Mouse (Mus musculus) forebrain, embryonic 16.5 days (tissue): ENCODE results near the gene Ppp1cc. TPM values are rescaled to one million over a fixed set of nuclear protein-coding genes. Genes with fewer than 3 reads are reported as not detected.
"Not testable (repeated sequence)": the region's sequence is repeated elsewhere in the genome, so short reads cannot be mapped to it uniquely, and the experiment has no call there.

Source experiments
- ATAC-seq: fragments of 200-750 bp; cut with Nextera tagmentation; 2 replicates; pipeline ENCODE4 v1.8.0; 2017; ENCODE audit warnings: mild to moderate bottlenecking, moderate library complexity
- H3K27ac ChIP-seq: fragments of 300-500 bp; sonication (generic); 2 replicates; pipeline ENCODE4 v1.5.1; 2014; ENCODE audit warnings: low read length, control low read depth
- H3K27me3 ChIP-seq: fragments of 300-500 bp; sonication (generic); replicated peaks from 2 replicates; pipeline ENCODE4 v1.6.1; 2014; ENCODE audit warnings: low read length; ENCODE audit not compliant: control insufficient read depth, insufficient read depth
- H3K36me3 ChIP-seq: fragments of 300-500 bp; sonication (generic); 2 replicates; pipeline ENCODE4 v1.6.1; 2014; ENCODE audit not compliant: control insufficient read depth, insufficient read depth
- H3K4me1 ChIP-seq: fragments of 300-500 bp; sonication (generic); replicated peaks from 2 replicates; pipeline ENCODE4 v1.6.1; 2014; ENCODE audit warnings: low read length; ENCODE audit not compliant: control insufficient read depth, insufficient read depth
- H3K4me2 ChIP-seq: fragments of 300-500 bp; sonication (generic); 2 replicates; pipeline ENCODE4 v1.6.1; 2014; ENCODE audit warnings: mild to moderate bottlenecking, low read length, control low read depth
- H3K4me3 ChIP-seq: fragments of 300-500 bp; sonication (generic); replicated peaks from 2 replicates; pipeline ENCODE4 v1.5.1; 2014; ENCODE audit warnings: mild to moderate bottlenecking, low read length, control low read depth
- H3K9ac ChIP-seq: fragments of 300-500 bp; sonication (generic); replicated peaks from 2 replicates; pipeline ENCODE4 v1.6.1; 2014; ENCODE audit warnings: low read depth, low read length, control low read depth
- H3K9me3 ChIP-seq: fragments of 300-500 bp; sonication (generic); 2 replicates; pipeline ENCODE4 v1.6.1; 2016; ENCODE audit warnings: low read length; ENCODE audit not compliant: control insufficient read depth
- WGBS: fragments of 180-500 bp; shearing (Covaris S2); extraction: QIAGEN DNeasy Blood & Tissue Kit; methylation state at CpG from one replicate; pipeline ENCODE4 v1.1.7; 2014; 5-methylcytosine and 5-hydroxymethylcytosine counted together
- polyA plus RNA-seq: library from polyadenylated mRNA; unstranded; fragments of >200 nt; fragmentation: Nextera tagmentation; extraction: Ambion mirVana; gene quantifications from 2 replicates; pipeline ENCODE4 v1.2.1, GENCODE M21; 2015

Ppp1cc gene
- polyA plus RNA-seq, 1 experiment from 2014 or later, result 252 TPM

DNA sequence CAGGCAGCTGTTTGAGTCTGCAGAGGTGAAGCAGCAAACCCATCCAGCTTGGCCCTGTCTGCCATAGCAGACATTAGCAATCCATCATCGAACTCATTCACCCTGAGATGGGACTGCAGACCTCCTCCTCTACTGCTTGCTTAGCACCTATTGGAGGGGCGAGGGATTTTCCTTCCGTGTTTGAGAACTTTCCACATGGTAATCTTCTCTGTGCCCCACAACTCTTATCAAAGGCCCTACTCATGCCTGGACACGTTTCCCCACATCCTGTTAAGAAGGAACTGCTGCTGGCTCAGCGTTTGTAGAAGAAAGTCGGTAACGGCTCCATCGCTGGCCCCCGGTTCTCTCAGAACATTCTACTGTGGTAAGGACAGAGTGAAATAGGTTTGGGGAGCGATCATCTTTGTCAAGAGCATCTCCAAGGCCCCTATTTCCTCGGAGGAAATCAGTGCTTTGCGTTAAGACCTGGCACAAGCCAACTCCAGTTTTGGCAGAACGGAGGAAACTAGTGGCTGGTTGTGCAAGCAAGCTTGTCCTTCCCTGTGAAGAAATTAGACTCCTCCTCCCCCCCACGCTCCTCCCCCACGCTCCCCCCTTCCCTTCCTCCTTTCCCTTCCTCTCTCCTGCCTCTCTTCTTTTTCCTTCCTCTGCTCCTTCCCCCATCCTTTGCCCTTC is 12.6 kb upstream of the Ppp1cc start:
- no peaks in the 10 kb centered on the region; the same call in 1 of the 2 replicates for H3K9me3 ChIP-seq
- no peaks in the 10 kb centered on the region for H3K36me3 ChIP-seq
- 69% methylated on average over 15 of the region's 15 CpGs for WGBS
- H3K27me3 ChIP-seq, result no peaks in the 10 kb centered on the region
- H3K27ac ChIP-seq, result no peak overlapping the region
- no peak overlapping the region for H3K9ac ChIP-seq
- no peak for ATAC-seq
- no peak overlapping the region for H3K4me2 ChIP-seq
- H3K4me3 ChIP-seq, result no peak overlapping the region
- H3K4me1 ChIP-seq, result no peaks in the 10 kb centered on the region; the same call in 1 of the 2 replicates

DNA sequence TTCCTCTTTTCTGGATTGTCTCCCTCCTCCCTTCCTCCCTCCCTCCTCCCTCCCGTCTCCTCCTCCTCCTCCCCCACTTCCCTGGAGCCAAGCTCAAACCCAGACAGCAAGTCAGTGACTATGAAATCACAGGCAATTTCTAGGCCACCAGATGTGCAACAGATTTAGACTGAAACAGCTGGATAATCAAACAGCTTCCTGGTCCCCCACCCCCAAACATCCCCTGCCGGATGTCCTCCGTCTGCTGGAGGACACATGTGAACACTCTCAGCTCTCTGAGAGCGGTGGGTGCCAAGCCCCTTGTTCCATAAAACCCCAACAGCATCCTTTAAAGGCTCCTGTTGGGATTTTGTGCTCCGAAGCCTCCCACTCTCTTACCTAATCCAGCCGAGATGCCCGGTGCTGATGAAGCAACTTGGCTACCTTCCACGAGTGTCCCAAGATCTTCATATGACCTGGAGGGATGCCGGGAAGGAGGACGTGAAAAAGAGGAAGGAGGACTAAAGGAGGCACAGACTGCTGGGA is 12.0 kb upstream of the Ppp1cc start:
- H3K4me1 ChIP-seq, result no peaks in the 10 kb centered on the region; the same call in 1 of the 2 replicates
- no peak for ATAC-seq
- H3K27ac ChIP-seq, result no peak overlapping the region
- no peak overlapping the region for H3K9ac ChIP-seq
- no peak overlapping the region for H3K4me3 ChIP-seq
- no peaks in the 10 kb centered on the region for H3K36me3 ChIP-seq
- WGBS, result 68% methylated on average over 10 of the region's 10 CpGs
- H3K27me3 ChIP-seq, result no peaks in the 10 kb centered on the region
- no peaks in the 10 kb centered on the region; the same call in 1 of the 2 replicates for H3K9me3 ChIP-seq
- no peak overlapping the region for H3K4me2 ChIP-seq

DNA sequence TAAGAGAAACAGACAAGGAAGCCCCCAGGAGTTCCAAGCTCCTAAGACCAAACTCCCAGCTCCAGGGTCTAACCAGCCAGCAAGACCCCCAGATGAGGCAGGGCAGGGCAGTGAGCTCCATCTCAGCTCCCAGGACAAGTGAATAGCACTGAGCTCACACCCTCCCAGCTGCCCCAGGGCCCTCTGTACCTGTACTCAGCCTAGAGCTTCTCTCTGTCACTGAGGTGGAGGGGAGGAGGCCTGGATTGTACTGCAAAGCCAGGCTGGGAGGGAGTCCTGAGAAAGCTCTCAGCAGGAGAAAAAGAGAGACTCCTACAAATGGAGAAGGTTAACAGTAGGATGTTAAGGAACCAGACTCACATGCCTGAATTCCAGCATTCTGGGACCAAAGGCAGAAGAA is 11.5 kb upstream of the Ppp1cc start:
- H3K4me3 ChIP-seq, result no peak overlapping the region
- no peak overlapping the region for H3K27ac ChIP-seq
- ATAC-seq, result no peak
- H3K9ac ChIP-seq, result no peak overlapping the region
- no peaks in the 10 kb centered on the region for H3K36me3 ChIP-seq
- H3K27me3 ChIP-seq, result no peaks in the 10 kb centered on the region
- no peak overlapping the region for H3K4me2 ChIP-seq
- H3K4me1 ChIP-seq, result no peaks in the 10 kb centered on the region; the same call in 1 of the 2 replicates
- H3K9me3 ChIP-seq, result no peaks in the 10 kb centered on the region; the same call in 1 of the 2 replicates

DNA sequence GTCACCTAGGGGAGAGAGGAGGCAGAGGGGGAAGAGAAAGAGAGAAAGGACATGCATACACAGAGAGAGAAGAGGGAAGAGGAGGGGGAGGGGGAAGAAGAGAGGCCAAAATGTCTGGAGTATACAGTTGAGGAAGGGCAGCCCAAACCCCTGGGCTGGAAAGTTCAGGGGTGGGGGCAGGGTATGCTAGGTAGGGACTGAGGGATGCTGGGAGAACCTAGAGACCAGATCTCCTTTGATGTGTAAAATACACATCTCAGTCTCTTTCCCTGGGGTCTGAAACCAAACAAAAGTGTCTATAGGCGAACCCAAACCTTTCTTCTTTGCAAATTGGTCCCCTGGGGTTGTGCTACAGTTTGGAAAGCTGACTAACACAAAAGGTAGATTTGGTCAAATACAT is 10.0 kb upstream of the Ppp1cc start:
- H3K36me3 ChIP-seq, result no peaks in the 10 kb centered on the region
- H3K4me2 ChIP-seq, result no peak overlapping the region
- H3K4me1 ChIP-seq, result no peaks in the 10 kb centered on the region; the same call in 1 of the 2 replicates
- no peaks in the 10 kb centered on the region for H3K27me3 ChIP-seq
- no peak overlapping the region for H3K9ac ChIP-seq
- no peaks in the 10 kb centered on the region; the same call in 1 of the 2 replicates for H3K9me3 ChIP-seq
- ATAC-seq, result no peak
- no peak overlapping the region for H3K4me3 ChIP-seq
- no peak overlapping the region for H3K27ac ChIP-seq
- WGBS, result 48% methylated on average over 1 of the region's 1 CpGs

DNA sequence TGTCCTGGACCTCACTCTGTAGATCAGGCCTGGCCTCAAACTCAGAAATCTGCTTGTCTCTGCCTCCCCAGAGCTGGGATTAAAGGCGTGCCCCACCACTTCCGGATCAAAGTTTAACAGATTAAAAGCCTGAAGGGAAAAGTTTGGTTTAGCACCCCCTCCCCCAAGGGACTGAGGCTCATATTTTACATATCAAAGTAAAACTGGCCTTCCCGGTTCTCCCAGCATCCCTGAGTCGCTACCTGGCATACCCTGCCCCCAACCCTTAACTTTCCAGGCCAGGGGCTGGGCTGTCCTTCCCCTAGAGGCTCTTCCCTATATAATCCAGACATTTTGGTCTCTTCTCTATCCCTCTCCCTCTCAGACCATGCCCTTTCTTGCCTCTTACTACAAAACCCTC is 8.8 kb upstream of the Ppp1cc start:
- no peaks in the 10 kb centered on the region for H3K27me3 ChIP-seq
- no peaks in the 10 kb centered on the region; the same call in 1 of the 2 replicates for H3K9me3 ChIP-seq
- no peak for ATAC-seq
- no peak overlapping the region for H3K4me2 ChIP-seq
- H3K27ac ChIP-seq, result no peak overlapping the region
- H3K4me1 ChIP-seq, result no peaks in the 10 kb centered on the region
- H3K36me3 ChIP-seq, result no peaks in the 10 kb centered on the region
- WGBS, result 53% methylated on average over 4 of the region's 4 CpGs
- no peak overlapping the region for H3K4me3 ChIP-seq
- no peak overlapping the region for H3K9ac ChIP-seq

DNA sequence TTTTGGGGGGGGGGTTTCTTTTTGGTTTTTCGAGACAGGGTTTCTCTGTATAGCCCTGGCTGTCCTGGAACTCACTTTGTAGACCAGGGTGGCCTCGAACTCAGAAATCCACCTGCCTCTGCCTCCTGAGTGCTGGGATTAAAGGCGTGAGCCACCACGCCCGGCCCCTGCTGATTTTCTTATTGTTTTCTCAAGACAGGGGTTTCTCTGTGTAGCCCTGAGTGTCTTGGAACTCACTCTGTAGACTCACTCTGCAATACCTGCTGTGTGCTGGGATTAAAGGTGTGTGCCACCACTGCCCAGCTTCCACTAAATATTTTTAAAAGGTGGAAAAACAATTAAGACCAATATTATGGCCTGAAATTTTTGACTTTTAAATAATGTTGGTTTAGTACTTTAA is 5.6 kb upstream of the Ppp1cc start:
- H3K4me2 ChIP-seq, ATAC-seq, H3K27ac ChIP-seq, H3K4me1 ChIP-seq, H3K36me3 ChIP-seq, H3K27me3 ChIP-seq, H3K9ac ChIP-seq, H3K4me3 ChIP-seq, H3K9me3 ChIP-seq: not testable (repeated sequence)
- 86% methylated on average over 5 of the region's 5 CpGs for WGBS

DNA sequence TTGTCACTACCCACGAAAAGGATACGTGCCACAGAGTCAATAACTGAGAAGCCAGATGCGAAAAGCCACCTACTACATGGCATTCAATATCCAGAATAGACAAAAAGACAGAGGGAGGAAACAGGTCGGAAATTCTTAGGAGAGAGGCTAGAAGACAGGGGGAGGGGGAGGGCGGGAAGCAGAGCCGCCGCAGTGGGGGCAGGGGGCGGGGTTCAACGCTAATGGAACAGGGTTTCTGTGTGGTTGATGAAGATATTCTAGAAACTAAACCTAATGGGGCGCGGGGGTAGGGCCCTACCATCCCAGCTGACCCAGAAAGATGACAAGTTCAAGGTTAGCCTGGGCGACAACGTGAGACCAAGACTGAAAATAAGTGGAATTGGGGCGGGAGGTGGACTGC is 4.1 kb upstream of the Ppp1cc start:
- no peak for ATAC-seq
- Histone ChIP-seq H3K36me3 (no peaks in the 10 kb centered on the region), H3K27me3 (no peaks in the 10 kb centered on the region), H3K4me2 (no peak overlapping the region), H3K4me1 (peaks cover 4% of the 10 kb centered on the region), H3K4me3 (no peak overlapping the region), H3K9me3 (no peaks in the 10 kb centered on the region), H3K9ac (no peak overlapping the region), H3K27ac (no peak overlapping the region)
- WGBS, result 40% methylated on average over 11 of the region's 14 CpGs

DNA sequence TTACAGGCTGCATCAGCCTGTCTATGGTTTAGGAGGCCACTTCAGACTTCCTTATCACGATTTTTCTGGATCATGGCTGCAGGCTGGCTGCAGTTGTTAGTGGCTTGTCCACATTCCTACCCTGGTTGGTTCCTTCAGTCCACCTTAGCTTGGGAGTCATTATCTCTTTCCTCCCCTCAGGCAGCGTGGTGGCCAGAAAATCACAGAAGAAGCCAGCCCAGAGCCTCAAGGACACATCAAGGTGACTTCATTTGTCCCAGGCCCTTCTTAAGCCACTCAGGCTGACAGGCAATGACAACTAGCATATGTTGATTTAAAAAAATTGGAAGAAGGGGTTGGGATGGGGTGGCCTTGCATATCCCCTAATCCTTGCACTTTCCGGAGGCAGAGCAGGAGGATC is 3.3 kb upstream of the Ppp1cc start:
- 85% methylated on average over 3 of the region's 3 CpGs for WGBS
- Histone ChIP-seq H3K9me3 (no peaks in the 10 kb centered on the region), H3K27ac (no peak overlapping the region), H3K4me1 (peaks cover 11% of the 10 kb centered on the region), H3K36me3 (no peaks in the 10 kb centered on the region), H3K4me2 (no peak overlapping the region), H3K27me3 (no peaks in the 10 kb centered on the region), H3K4me3 (no peak overlapping the region), H3K9ac (no peak overlapping the region)
- no peak for ATAC-seq

DNA sequence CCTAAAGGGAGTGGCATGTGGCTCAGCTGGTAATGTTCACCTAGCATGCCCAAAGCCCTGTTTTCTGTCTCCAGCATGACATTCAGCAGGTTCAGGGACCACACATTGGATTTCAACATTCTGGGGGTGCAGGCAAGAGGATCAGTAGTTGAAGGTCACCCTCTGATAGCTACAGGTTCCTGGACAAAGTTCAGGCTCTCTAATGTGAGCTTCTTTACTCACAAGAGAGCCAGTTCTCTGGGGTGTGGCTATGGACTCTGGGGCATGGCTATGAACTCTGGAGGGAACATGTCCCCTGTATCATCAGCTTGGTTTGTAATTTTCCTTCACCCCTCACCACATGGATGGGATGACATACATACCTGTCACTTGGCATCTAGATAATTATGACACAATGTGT is 2.5 kb upstream of the Ppp1cc start:
- no peak overlapping the region for H3K4me2 ChIP-seq
- no peaks in the 10 kb centered on the region for H3K9me3 ChIP-seq
- H3K4me3 ChIP-seq, result no peak overlapping the region
- no peak for ATAC-seq
- no peak overlapping the region for H3K27ac ChIP-seq
- H3K27me3 ChIP-seq, result no peaks in the 10 kb centered on the region
- H3K36me3 ChIP-seq, result no peaks in the 10 kb centered on the region
- no peak overlapping the region for H3K9ac ChIP-seq
- H3K4me1 ChIP-seq, result peaks cover 19% of the 10 kb centered on the region

DNA sequence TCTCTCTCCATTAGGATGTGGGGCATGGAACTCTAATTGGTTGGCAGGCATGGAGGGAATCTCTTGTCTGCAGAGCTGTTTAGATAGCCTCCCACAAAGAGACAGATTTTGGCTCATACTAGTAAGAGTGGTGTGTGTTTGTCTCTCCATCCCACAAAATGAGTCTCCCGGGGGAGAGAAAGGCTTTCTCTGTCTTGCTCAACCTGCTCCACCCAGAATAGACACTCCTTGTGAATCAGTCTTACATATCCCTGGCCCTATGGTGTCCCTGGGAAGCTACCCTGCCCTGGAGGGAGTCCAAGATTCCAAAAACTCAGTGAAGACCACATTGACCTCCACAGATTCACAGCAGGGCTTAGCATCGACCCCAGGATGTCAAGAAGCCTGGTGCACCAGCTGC is 1.6 kb upstream of the Ppp1cc start:
- Histone ChIP-seq H3K36me3 (no peaks in the 10 kb centered on the region), H3K9me3 (no peaks in the 10 kb centered on the region), H3K4me2 (no peak overlapping the region), H3K27ac (no peak overlapping the region), H3K4me1 (peaks cover 28% of the 10 kb centered on the region), H3K9ac (no peak overlapping the region), H3K4me3 (no peak overlapping the region), H3K27me3 (no peaks in the 10 kb centered on the region)
- 81% methylated on average over 2 of the region's 2 CpGs for WGBS
- no peak for ATAC-seq
